Mouse (Mus musculus) kidney, adult 2 months (tissue): ENCODE measurements around the gene Grip1.

Source experiments
- CTCF ChIP-seq: fragments of 200-500 bp; conservative IDR thresholded peaks from 2 replicates; pipeline ENCODE4 v1.5.1; 2011; ENCODE audit warnings: low read depth, mild to moderate bottlenecking, control low read depth, low read length, moderate library complexity, mixed read lengths; ENCODE audit not compliant: insufficient read depth, insufficient read length
- POLR2A ChIP-seq: fragments of 200-500 bp; IDR thresholded peaks from one replicate; pipeline ENCODE4 v1.6.1; 2011; ENCODE audit warnings: low read depth, low read length, control low read depth

- no peak for TF ChIP-seq POLR2A
- TF ChIP-seq CTCF: no peak
These were observed 21.8 kb upstream of the Grip1 start for GRCm38 (mm10) chr10:119431801-119432200.
